Mouse (Mus musculus): Measurements from ENCODE around the gene Gm525. TPM values are rescaled to one million over a fixed set of nuclear protein-coding genes. Genes with fewer than 3 reads are reported as not detected.
"Not testable (repeated sequence)": the region's sequence is repeated elsewhere in the genome, so short reads cannot be mapped to it uniquely, and the experiment has no call there.

Gm525 gene
- total RNA-seq, 2 experiments from 2014 or later, result not detected

GRCm38 (mm10) chr11:89064312-89064711 lies 9.3 kb upstream of the Gm525 start:
- no peak for DNase-seq

DNA sequence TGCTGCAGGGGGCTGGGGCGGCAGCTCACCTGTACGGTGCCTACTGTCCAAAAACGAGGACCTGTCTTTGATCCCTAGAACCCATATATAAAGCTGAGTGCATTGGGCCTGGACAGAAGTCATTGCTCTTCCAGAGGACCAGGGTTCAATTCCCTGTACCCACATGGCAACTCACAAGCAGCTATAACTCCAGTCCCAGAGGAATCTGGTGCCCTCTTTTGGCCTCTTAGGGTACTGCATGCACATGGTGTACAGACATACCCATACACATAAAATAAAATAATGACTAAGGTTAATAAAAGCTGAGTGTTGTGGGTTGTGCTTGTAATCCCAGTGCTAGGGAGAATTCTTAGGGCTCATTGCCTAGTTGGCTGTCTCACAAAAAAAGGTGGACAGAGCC lies 8.3 kb upstream of the Gm525 start:
- no peak for DNase-seq

DNA sequence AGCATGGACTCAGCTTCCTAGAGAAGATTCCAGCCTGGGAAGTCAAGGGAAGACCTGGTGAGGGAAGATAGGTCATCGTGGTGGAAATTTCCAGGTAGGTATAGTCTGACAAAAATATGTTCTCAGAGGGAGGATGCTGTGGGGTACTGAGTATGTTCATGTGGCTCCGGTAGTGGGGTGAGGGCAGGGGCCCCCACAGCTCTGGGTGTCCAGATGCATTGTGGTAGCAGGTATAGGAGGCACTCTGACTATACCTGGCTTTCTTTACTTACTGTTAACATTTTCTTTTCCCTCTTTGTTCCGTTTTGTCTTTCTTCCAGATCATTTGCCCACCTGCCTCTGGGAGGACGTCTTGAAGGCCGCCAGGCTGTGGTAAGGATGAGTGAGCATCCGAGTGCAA lies 7.5 kb upstream of the Gm525 start:
- DNase-seq, result no peak

DNA sequence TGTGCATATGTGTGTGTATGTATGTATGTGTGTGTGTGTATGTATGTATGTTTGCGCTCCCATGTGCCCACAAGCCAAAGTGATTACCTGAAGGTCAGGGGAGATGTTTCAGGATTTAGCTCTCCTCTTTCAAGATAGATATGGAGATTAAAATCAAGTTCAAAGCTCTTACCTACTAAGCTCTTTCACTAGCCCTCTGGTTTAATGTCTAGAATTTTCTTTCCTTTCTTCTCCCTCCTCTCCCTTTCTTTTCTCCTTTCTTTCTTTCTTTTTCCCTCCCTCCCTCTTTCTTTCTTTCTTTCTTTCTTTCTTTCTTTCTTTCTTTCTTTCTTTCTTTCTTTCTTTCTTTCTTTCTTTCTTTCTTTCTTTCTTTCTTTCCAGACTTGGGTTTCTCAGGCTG lies 6.9 kb upstream of the Gm525 start, which contains the start of gene Dgke:
Gene Dgke (minus strand): TSS at position 101 of the 400 bp plus-strand sequence.
- no peak for DNase-seq

- DNase-seq, result no peak
These were observed 6.3 kb upstream of the Gm525 start for GRCm38 (mm10) chr11:89067301-89067822.

GRCm38 (mm10) chr11:89067871-89068490 lies 5.7 kb upstream of the Gm525 start:
- no peak for DNase-seq

GRCm38 (mm10) chr11:89068649-89069048 lies 5.0 kb upstream of the Gm525 start:
- DNase-seq, result no peak

- peak; percentile 57 for DNase-seq
These were observed 4.3 kb upstream of the Gm525 start for GRCm38 (mm10) chr11:89069303-89069702.

DNA sequence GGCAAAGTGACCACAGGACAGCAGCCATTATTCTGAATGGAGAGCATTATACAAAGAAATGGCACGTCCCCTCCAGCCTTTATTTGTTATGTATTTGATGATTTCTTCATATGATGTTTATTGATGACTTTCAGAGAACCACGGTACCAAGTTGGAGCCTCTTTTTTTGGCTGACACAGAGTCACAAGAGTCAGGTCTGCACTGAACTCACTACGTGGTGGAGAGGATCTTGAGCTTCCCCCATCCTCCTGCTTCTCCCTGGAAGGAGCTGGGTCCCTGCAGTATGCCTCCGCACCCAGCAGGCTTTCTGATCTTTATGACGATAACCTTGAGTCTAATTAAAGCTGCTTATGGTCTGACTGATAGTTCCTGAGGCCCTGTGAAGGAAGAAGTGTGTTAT lies 2.1 kb upstream of the Gm525 start:
- no peak for DNase-seq

GRCm38 (mm10) chr11:89074783-89075413 lies 1.3 kb downstream of the Gm525 start:
- DNase-seq, result no peak

- DNase-seq, result no peak
These were observed 2.8 kb downstream of the Gm525 start for GRCm38 (mm10) chr11:89076370-89076821.

GRCm38 (mm10) chr11:89077601-89078000 lies 4.0 kb downstream of the Gm525 start:
- DNase-seq, result no peak

DNA sequence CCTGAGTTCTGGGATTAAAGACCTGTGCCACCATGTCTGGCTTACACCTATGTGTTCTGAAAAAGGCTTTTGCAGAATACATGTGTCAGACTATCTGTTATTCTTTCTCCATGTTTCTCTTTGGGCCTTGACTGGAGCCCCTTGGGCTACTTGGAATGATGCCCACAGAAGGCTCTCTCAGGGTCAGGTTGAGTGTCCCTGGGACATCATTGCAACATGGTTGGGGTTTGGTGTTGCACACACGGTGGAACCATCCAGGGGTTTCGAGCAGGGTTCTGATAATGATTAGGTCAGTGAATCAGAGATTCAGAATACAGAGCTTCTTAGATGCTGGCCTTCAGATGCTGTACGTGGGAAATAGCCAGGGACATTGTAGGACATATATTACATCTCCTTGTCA lies 4.7 kb downstream of the Gm525 start:
- no peak for DNase-seq

DNA sequence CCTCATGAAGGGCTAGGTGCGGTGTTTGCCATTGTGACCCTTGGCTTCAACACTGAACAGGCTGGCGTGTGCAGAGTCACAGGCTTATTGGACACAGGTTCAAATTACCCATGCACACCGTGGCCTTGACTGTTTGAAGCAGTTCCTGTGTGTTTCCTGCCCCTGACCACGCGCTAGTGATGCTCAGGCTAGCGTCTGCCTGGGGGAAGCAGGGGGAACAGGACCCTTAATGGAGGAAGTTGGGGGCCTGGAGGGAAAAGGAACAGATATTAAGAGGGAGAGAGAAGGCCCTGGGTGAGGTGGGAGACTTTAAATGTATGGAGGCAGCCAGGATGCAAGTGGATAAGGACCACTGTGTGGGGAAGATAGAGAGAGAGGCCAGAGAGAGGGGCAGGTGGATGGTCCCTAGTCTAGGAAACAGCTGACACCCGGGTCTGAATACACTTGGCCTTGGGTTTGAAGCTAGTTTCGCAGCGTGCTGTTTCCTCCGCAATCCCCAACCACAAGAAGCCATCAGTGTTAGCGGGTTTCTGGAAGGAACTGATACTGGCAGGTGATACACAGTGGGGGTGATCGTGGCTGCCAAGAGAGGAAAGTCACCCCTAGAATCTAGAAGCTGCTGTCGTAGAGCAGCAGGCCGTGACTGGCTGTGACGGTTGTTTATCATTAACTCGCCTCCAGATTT lies 5.5 kb downstream of the Gm525 start:
- no peak for DNase-seq

- DNase-seq, result not testable (repeated sequence)
These were observed 8.3 kb downstream of the Gm525 start for GRCm38 (mm10) chr11:89081906-89082305.

GRCm38 (mm10) chr11:89082691-89083090 lies 9.1 kb downstream of the Gm525 start:
- DNase-seq, result not testable (repeated sequence)

- DNase-seq, result peak; percentile 39
These were observed 11.0 kb downstream of the Gm525 start for GRCm38 (mm10) chr11:89084601-89085000.

DNA sequence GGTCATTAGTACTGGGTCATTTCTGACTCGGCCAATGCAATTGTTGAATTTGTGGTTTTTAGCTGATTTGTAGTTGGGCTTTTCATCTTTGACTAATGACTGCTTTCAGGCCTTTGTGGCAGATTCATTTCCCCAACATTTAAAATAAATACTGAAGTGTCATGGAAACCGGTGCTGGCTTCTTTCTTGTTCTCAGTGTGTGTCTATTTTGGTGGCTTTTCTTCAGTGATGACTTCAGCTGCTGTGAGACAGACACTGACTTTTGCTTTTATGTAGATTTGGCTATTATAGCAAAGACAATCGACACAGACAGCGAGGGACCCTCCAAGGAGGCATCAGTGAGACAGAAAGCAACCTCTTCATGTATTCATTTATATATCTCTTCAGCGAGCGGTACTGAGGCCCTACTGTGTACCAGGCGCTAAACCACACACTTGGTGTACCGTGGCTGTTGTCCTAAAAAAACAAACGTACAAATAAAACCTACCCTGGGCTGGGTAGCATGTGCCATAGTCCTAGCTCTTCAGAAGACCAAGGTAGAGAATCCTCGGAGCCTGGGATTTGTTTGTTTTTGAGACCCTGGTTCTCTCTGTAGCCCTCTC lies 12.7 kb downstream of the Gm525 start:
- no peak for DNase-seq

DNA sequence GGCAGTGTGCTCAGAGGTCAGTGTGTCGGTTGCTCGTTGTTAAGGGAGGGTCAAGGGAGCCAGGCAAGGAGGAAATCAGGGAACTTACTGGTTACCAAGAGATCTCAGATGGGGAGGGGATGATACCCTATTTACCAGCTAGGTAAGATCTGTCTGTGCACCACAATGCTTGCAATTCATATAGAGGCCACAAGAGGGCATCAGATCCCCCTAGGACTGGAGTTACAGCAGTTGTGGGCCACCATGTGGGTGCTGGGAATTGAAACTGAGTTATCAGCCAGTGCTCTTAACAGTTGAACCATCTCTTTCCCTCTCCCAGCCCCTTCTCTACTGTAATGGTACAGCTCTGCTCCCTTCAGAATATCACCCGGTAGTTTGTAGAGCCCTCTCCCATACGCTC lies 15.1 kb downstream of the Gm525 start:
- DNase-seq, result no peak

- not testable (repeated sequence) for DNase-seq
These were observed 16.7 kb downstream of the Gm525 start for GRCm38 (mm10) chr11:89090359-89090758.

- DNase-seq, result peak; percentile 28
These were observed 19.1 kb downstream of the Gm525 start for GRCm38 (mm10) chr11:89092714-89093113.

- DNase-seq, result no peak
These were observed 21.7 kb downstream of the Gm525 start for GRCm38 (mm10) chr11:89095306-89095705.

GRCm38 (mm10) chr11:89097292-89097691 lies 23.7 kb downstream of the Gm525 start:
- not testable (repeated sequence) for DNase-seq
